Mouse (Mus musculus) ES-E14 (cell line): ENCODE data around the gene Chrnb1. TPM values are rescaled to one million over a fixed set of nuclear protein-coding genes. Genes with fewer than 3 reads are reported as not detected.
A peak's percentile ranks its signal among the peaks of the same experiment; 100 is the strongest.

Source experiments
- DNase-seq: peaks from one replicate; pipeline ENCODE4 v3.0.0-alpha.2; 2013; ENCODE audit warnings: low read depth, low spot score
- H3K27ac ChIP-seq: 2 replicates; pipeline ENCODE4 v1.5.1; 2012; ENCODE audit warnings: low read depth, mild to moderate bottlenecking, low read length, moderate library complexity, mixed read lengths; ENCODE audit not compliant: poor library complexity, insufficient read depth, severe bottlenecking
- H3K36me3 ChIP-seq: 2 replicates; pipeline ENCODE4 v1.6.1; 2012; ENCODE audit warnings: mild to moderate bottlenecking, low read length, moderate library complexity, mixed read lengths; ENCODE audit not compliant: control insufficient read depth, poor library complexity, insufficient read depth, severe bottlenecking
- H3K4me1 ChIP-seq, 2 experiments: fragments of 150-350 bp in 1 of 2; sonication (generic) in 1 of 2; 2 replicates each; pipeline ENCODE4 v1.6.1; 2012; ENCODE audit warnings: low read length in 2 of 2, mild to moderate bottlenecking in 1 of 2, mixed read lengths in 1 of 2; ENCODE audit not compliant: control insufficient read depth in 2 of 2, insufficient read depth in 2 of 2, poor library complexity in 1 of 2
- H3K4me3 ChIP-seq, 2 experiments: fragments of 150-350 bp in 1 of 2; sonication (generic) in 1 of 2; 2 replicates each; pipeline ENCODE4 v1.5.1; 2012; ENCODE audit warnings: low read length in 2 of 2, low read depth in 1 of 2, mild to moderate bottlenecking in 1 of 2, mixed read lengths in 1 of 2; ENCODE audit not compliant: insufficient read depth in 1 of 2, poor library complexity in 1 of 2, severe bottlenecking in 1 of 2
- H3K9ac ChIP-seq: 2 replicates; pipeline ENCODE4 v1.6.1; 2012; ENCODE audit warnings: low read depth, mild to moderate bottlenecking, low read length, mixed read lengths; ENCODE audit not compliant: poor library complexity, insufficient read depth, severe bottlenecking
- H3K9me3 ChIP-seq: fragments of 150-350 bp; sonication (generic); 2 replicates; pipeline ENCODE4 v1.6.1; 2012; ENCODE audit warnings: low read depth, mild to moderate bottlenecking, low read length; ENCODE audit not compliant: control insufficient read depth, insufficient read depth
- CHD2 ChIP-seq: IDR thresholded peaks from 2 replicates; pipeline ENCODE4 v1.6.1; 2014; ENCODE audit warnings: mild to moderate bottlenecking, low read depth, low read length, inconsistent platforms
- HCFC1 ChIP-seq: IDR thresholded peaks from 2 replicates; pipeline ENCODE4 v1.6.1; 2012; ENCODE audit warnings: low read length, inconsistent platforms, borderline replicate concordance; ENCODE audit not compliant: insufficient read depth
- MAFK ChIP-seq: IDR thresholded peaks from 2 replicates; pipeline ENCODE4 v1.6.1; 2014; ENCODE audit warnings: mild to moderate bottlenecking, low read depth, low read length, inconsistent platforms; ENCODE audit not compliant: insufficient read depth
- ZC3H11A ChIP-seq: IDR thresholded peaks from 2 replicates; pipeline ENCODE4 v1.6.1; 2012; ENCODE audit warnings: low read depth, mild to moderate bottlenecking, inconsistent platforms, low read length, borderline replicate concordance
- ZNF384 ChIP-seq: IDR thresholded peaks from 2 replicates; pipeline ENCODE4 v1.6.1; 2012; ENCODE audit warnings: low read depth, low read length, inconsistent platforms
- in situ Hi-C, 2 experiments: fragments of 600-800 bp; cut with MboI; formaldehyde crosslinking; loops; one replicate each; pipeline ENCODE4 v1.15.1; 2025; ENCODE audit warnings: low sequenced_read_pairs in 2 of 2, inconsistent platforms in 1 of 2; ENCODE audit not compliant: unreplicated experiment in 2 of 2
- total RNA-seq: library from RNA; depleted of rRNA; stranded (reverse); fragments of 300-350 nt; gene quantifications from 2 replicates; pipeline ENCODE4 v1.2.3, GENCODE M21; 2012

Gene Chrnb1
- total RNA-seq, 1 experiment, result 3.8 TPM

DNA sequence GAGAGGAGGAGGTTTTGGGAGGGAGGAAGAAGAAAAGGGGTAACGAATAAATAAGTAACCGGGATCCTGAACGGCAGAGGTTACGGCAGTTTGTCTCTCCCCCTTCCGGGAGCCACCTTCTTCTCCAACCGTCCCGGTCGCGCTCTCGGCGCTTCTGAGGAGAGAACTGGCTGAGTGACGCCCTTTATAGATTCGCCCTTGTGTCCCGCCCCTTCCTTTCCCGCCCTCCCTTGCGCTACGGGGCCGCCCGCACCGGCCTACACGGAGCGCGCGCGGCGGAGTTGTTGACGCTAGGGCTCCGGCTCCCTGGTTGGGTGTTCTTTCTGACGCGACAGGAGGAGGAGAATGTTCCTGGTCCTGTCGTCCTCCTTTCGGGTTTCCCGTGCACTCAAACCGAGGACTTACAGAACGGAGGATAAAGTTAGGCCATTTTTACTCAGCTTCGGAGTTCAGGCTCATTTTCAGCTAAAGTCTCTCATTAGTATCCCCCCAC, 37.2 kb downstream of the Chrnb1 start, which contains the start of gene Polr2a:
Polr2a (minus strand) TSS at position 160 of the 493 bp plus-strand sequence.
- TF ChIP-seq CHD2 (peak; percentile 14; the same call in 1 of the 2 replicates), HCFC1 (peak; percentile 80; the same call in 1 of the 2 replicates), MAFK (no peak)
- Histone ChIP-seq H3K4me3 (peak within 1 kb of the TSS; percentile 83 to 85), H3K4me1 (peaks cover 6 to 7% of the 10 kb centered on the region in 2 experiments; a peak in 3 of 4 replicates), H3K9ac (peak within 1 kb of the TSS; percentile 96), H3K36me3 (peaks cover 2% of the 10 kb centered on the region), H3K9me3 (no peaks in the 10 kb centered on the region), H3K27ac (peak within 1 kb of the TSS; percentile 96)
- in situ Hi-C loops, result no loop called here
- DNase-seq, result peak; percentile 87

DNA sequence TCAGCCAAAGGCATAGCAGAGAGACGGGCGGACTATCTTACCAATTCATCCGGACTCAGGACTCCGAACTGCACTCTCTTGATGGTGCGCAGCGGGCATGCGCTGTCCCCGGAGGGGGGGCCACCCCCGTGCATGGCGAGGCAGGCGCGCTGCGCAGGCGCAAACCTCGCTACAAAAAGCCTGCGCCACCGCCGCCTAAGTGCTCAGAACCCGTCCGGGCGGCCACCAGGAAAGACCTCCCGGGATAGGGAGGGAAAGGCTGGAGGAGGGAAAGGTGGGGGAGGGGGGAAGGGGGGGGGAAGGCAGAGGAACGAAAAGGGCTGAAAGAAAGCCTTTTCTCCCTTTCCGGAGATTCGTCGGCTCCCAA, 37.7 kb downstream of the Chrnb1 start:
- Histone ChIP-seq H3K4me1 (peaks cover 7% of the 10 kb centered on the region in 2 experiments; a peak in 3 of 4 replicates), H3K4me3 (peak overlapping the region; percentile 83 to 85), H3K9me3 (no peaks in the 10 kb centered on the region), H3K9ac (peak overlapping the region; percentile 82), H3K36me3 (peaks cover 2% of the 10 kb centered on the region), H3K27ac (peak overlapping the region; percentile 96)
- DNase-seq, result peak; percentile 69
- in situ Hi-C loops, result no loop called here
- TF ChIP-seq MAFK (no peak), HCFC1 (no peak), ZNF384 (no peak), ZC3H11A (no peak), CHD2 (no peak)

DNA sequence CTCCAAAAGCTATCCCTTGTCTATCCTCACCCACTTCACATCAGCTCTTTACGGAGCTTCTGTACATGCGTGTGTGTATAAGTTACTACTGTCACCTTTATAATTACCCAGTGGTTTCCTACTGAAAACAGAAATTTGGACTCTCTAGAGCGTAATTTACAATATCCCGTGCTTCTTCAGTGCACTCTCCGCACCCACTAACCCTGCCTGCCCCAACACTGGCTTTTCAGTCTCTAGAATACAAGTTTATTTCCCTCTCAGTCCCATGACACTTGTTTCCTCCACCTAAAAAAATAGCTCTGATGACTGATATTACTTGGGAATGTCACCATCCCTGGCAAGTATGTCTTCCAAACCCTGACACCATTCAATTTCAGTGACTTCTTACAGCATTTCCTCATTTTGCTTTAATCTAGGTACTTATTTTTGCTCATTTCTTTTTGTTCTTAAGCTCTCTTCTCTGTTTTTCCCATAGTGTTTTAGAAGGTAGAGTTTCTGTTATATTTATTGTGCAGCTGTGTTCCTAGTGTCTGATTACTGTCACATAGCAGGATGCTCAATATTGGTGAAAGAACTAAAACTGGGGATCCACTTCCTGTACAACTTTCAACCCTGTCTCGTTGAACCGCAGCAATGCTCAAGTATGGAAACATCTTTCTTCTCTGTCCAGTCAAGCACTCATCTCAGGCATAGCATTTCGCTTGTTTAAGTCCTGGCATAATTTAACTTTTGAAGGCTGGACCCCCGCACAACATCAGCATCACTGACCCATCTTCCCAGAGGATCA, 38.2 kb downstream of the Chrnb1 start:
- peak overlapping the region; percentile 96 for H3K27ac ChIP-seq
- no peak for DNase-seq
- peak overlapping the region; percentile 82 for H3K9ac ChIP-seq
- H3K9me3 ChIP-seq, result no peaks in the 10 kb centered on the region
- H3K4me3 ChIP-seq, result peak overlapping the region; percentile 83 to 85
- no peak for TF ChIP-seq HCFC1
- TF ChIP-seq CHD2, result no peak
- no peak for TF ChIP-seq ZC3H11A
- no peak for TF ChIP-seq MAFK
- no peak for TF ChIP-seq ZNF384
- in situ Hi-C loops, result no loop called here
- H3K36me3 ChIP-seq, result peaks cover 2% of the 10 kb centered on the region
- peaks cover 7 to 9% of the 10 kb centered on the region in 2 experiments; a peak in 3 of 4 replicates for H3K4me1 ChIP-seq

DNA sequence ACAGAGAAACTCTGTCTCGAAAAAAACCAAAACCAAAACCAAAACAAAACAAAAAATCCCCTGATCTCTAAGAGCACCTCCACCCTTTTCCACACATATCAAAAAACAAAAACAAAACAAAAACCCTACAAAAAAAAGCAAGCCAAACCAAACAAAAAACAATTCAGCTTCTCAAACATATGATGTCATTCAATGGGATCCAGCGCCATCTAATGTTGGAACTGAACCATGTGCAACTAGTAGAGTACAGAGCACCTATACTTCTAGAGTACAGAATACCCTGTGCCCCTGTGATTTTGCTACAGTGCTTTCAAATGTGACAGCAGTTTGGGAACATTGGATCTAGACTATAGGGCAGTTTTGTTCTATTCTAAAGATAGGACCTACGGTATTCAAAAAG, 41.0 kb downstream of the Chrnb1 start:
- no peaks in the 10 kb centered on the region for H3K9me3 ChIP-seq
- H3K4me3 ChIP-seq, result no peak overlapping the region
- TF ChIP-seq MAFK (no peak), ZNF384 (no peak; the same call in 1 of the 2 replicates), CHD2 (0 out of 2 replicates have a peak, but pooled peaks have one; percentile 15)
- peaks cover 4 to 7% of the 10 kb centered on the region in 2 experiments; a peak in 3 of 4 replicates for H3K4me1 ChIP-seq
- H3K36me3 ChIP-seq, result peaks cover 2% of the 10 kb centered on the region
- no peak overlapping the region for H3K27ac ChIP-seq
- no peak overlapping the region for H3K9ac ChIP-seq
- peak; percentile 47 for DNase-seq
- in situ Hi-C loops, result no loop called here
